ENCODE assay signal across 7 mouse cellular contexts in genomic region chr11:93954738-93955255, GRCm38 (mm10). TPM values are rescaled to one million over a fixed set of nuclear protein-coding genes. Genes with fewer than 3 reads are reported as not detected.
DNase-seq lines count a peak whose midpoint lies in the region; ATAC-seq lines count a peak whose summit lies in the region.

No protein-coding gene starts in this region.

- H3K4me1 ChIP-seq in lung, embryonic 16.5 days (replicated peaks; ENCODE audit: control insufficient read depth, insufficient read depth, low read length) = peaks cover 17% of the 10 kb centered on the region
- H3K4me1 ChIP-seq in embryonic facial prominence, embryonic 13.5 days = peaks cover 33% of the 10 kb centered on the region
- peaks cover 25% of the 10 kb centered on the region for H3K4me1 ChIP-seq in intestine, embryonic 15.5 days (replicated peaks)
- H3K4me1 ChIP-seq in neural tube, embryonic 13.5 days (replicated peaks) = peaks cover 40% of the 10 kb centered on the region

- peak overlapping the region; percentile 70 for H3K4me3 ChIP-seq in lung, embryonic 16.5 days (ENCODE audit: low read length)
- peak overlapping the region; percentile 76 for H3K4me3 ChIP-seq in embryonic facial prominence, embryonic 13.5 days
- H3K4me3 ChIP-seq in intestine, embryonic 15.5 days (replicated peaks) = peak overlapping the region; percentile 77
- peak overlapping the region; percentile 61 for H3K4me3 ChIP-seq in neural tube, embryonic 13.5 days

- intact Hi-C loops in left cerebral cortex, postnatal 4 days (cut with DNase I) = no loop called here

- peaks cover 15% of the 10 kb centered on the region for H3K36me3 ChIP-seq in lung, embryonic 16.5 days (ENCODE audit: control insufficient read depth, insufficient read depth, low read length)
- peaks cover 64% of the 10 kb centered on the region for H3K36me3 ChIP-seq in embryonic facial prominence, embryonic 13.5 days
- H3K36me3 ChIP-seq in intestine, embryonic 15.5 days = peaks cover 19% of the 10 kb centered on the region
- H3K36me3 ChIP-seq in neural tube, embryonic 13.5 days = peaks cover 61% of the 10 kb centered on the region

- H3K9me3 ChIP-seq in lung, embryonic 16.5 days (ENCODE audit: control insufficient read depth, low read length) = no peaks in the 10 kb centered on the region
- H3K9me3 ChIP-seq in embryonic facial prominence, embryonic 13.5 days = no peaks in the 10 kb centered on the region
- H3K9me3 ChIP-seq in intestine, embryonic 15.5 days = no peaks in the 10 kb centered on the region
- H3K9me3 ChIP-seq in neural tube, embryonic 13.5 days = no peaks in the 10 kb centered on the region

- peak overlapping the region; percentile 90 for H3K4me2 ChIP-seq in lung, embryonic 16.5 days (ENCODE audit: low read depth, low read length)
- peak overlapping the region; percentile 92 for H3K4me2 ChIP-seq in embryonic facial prominence, embryonic 13.5 days
- H3K4me2 ChIP-seq in intestine, embryonic 15.5 days (replicated peaks) = peak overlapping the region; percentile 87
- H3K4me2 ChIP-seq in neural tube, embryonic 13.5 days = peak overlapping the region; percentile 94

- H3K9ac ChIP-seq in lung, embryonic 16.5 days (ENCODE audit: low read length) = peak overlapping the region; percentile 77
- peak overlapping the region; percentile 83 for H3K9ac ChIP-seq in embryonic facial prominence, embryonic 13.5 days
- peak overlapping the region; percentile 68 for H3K9ac ChIP-seq in intestine, embryonic 15.5 days
- H3K9ac ChIP-seq in neural tube, embryonic 13.5 days = peak overlapping the region; percentile 79

- no peak; the same call in 1 of the 2 replicates for ATAC-seq in lung, embryonic 16.5 days (ENCODE audit: low read depth)
- ATAC-seq in embryonic facial prominence, embryonic 13.5 days (ENCODE audit: insufficient number of reproducible peaks, insufficient read depth, low FRiP score, low TSS enrichment, low read depth) = no peak
- ATAC-seq in intestine, embryonic 15.5 days = peak; percentile 0; the same call in 1 of the 2 replicates
- ATAC-seq in neural tube, embryonic 13.5 days (ENCODE audit: low read depth) = peak; percentile 2; the same call in 1 of the 2 replicates

- WGBS in lung, embryonic 16.5 days = 32% methylated on average over 13 of the region's 13 CpGs
- 41% methylated on average over 13 of the region's 13 CpGs for WGBS in embryonic facial prominence, embryonic 13.5 days
- WGBS in intestine, embryonic 15.5 days = 32% methylated on average over 13 of the region's 13 CpGs
- whole genome bisulfite sequencing in neural tube, embryonic 13.5 days = 41% methylated on average over 13 of the region's 13 CpGs

- H3K27ac ChIP-seq in lung, embryonic 16.5 days (ENCODE audit: low read length) = peak overlapping the region; percentile 86
- H3K27ac ChIP-seq in embryonic facial prominence, embryonic 13.5 days = peak overlapping the region; percentile 92
- H3K27ac ChIP-seq in intestine, embryonic 15.5 days = peak overlapping the region; percentile 94
- H3K27ac ChIP-seq in neural tube, embryonic 13.5 days (replicated peaks) = peak overlapping the region; percentile 87

- DNase-seq in lung, postnatal 10 days = no peak
- no peak for DNase-seq in left cerebral cortex, postnatal 4 days
- DNase-seq in cerebellum, postnatal 36 days = no peak

- no peaks in the 10 kb centered on the region for H3K27me3 ChIP-seq in lung, embryonic 16.5 days (ENCODE audit: control insufficient read depth, insufficient read depth, low read depth, low read length)
- H3K27me3 ChIP-seq in embryonic facial prominence, embryonic 13.5 days = no peaks in the 10 kb centered on the region
- H3K27me3 ChIP-seq in intestine, embryonic 15.5 days (replicated peaks) = no peaks in the 10 kb centered on the region
- H3K27me3 ChIP-seq in neural tube, embryonic 13.5 days = no peaks in the 10 kb centered on the region

RNA-seq across cellular contexts. Expression of gene Nme2, which starts 1.3 kb away (rescaled TPM):
- polyA plus RNA-seq in lung, embryonic 16.5 days (2015; fragmentation: Nextera tagmentation; extraction: Ambion mirVana) = 250 and 276 TPM in 2 replicates
- 303 and 337 TPM in 2 replicates for polyA plus RNA-seq in embryonic facial prominence, embryonic 13.5 days (2015; fragmentation: Nextera tagmentation; extraction: Ambion mirVana)
- polyA plus RNA-seq in intestine, embryonic 15.5 days (2015; fragmentation: Nextera tagmentation; extraction: Ambion mirVana) = 311 and 348 TPM in 2 replicates
- polyA plus RNA-seq in neural tube, embryonic 13.5 days (2015; fragmentation: Nextera tagmentation; extraction: Ambion mirVana) = 86.7 and 107 TPM in 2 replicates
- total RNA-seq in left cerebral cortex, postnatal 4 days (2021) = 100 to 1,000 TPM; 317 to 378 TPM

RNA-seq across cellular contexts. Expression of gene Gm20390, which starts 13.3 kb away (rescaled TPM):
- 289 and 314 TPM in 2 replicates for polyA plus RNA-seq in lung, embryonic 16.5 days (2015; fragmentation: Nextera tagmentation; extraction: Ambion mirVana)
- polyA plus RNA-seq in embryonic facial prominence, embryonic 13.5 days (2015; fragmentation: Nextera tagmentation; extraction: Ambion mirVana) = 306 and 441 TPM in 2 replicates
- 432 and 477 TPM in 2 replicates for polyA plus RNA-seq in intestine, embryonic 15.5 days (2015; fragmentation: Nextera tagmentation; extraction: Ambion mirVana)
- polyA plus RNA-seq in neural tube, embryonic 13.5 days (2015; fragmentation: Nextera tagmentation; extraction: Ambion mirVana) = 330 and 375 TPM in 2 replicates
- total RNA-seq in left cerebral cortex, postnatal 4 days (2021) = 100 to 1,000 TPM; 188 to 195 TPM

RNA-seq across cellular contexts. Expression of gene Nme1, which starts 13.5 kb away (rescaled TPM):
- polyA plus RNA-seq in lung, embryonic 16.5 days (2015; fragmentation: Nextera tagmentation; extraction: Ambion mirVana) = 100 and 105 TPM in 2 replicates
- polyA plus RNA-seq in embryonic facial prominence, embryonic 13.5 days (2015; fragmentation: Nextera tagmentation; extraction: Ambion mirVana) = 127 and 140 TPM in 2 replicates
- 162 and 174 TPM in 2 replicates for polyA plus RNA-seq in intestine, embryonic 15.5 days (2015; fragmentation: Nextera tagmentation; extraction: Ambion mirVana)
- 302 and 356 TPM in 2 replicates for polyA plus RNA-seq in neural tube, embryonic 13.5 days (2015; fragmentation: Nextera tagmentation; extraction: Ambion mirVana)
- total RNA-seq in left cerebral cortex, postnatal 4 days (2021) = 100 to 1,000 TPM; 110 to 115 TPM

RNA-seq across cellular contexts. Expression of gene Spag9, which starts 41.1 kb away (rescaled TPM):
- 35.0 and 36.2 TPM in 2 replicates for polyA plus RNA-seq in lung, embryonic 16.5 days (2015; fragmentation: Nextera tagmentation; extraction: Ambion mirVana)
- polyA plus RNA-seq in embryonic facial prominence, embryonic 13.5 days (2015; fragmentation: Nextera tagmentation; extraction: Ambion mirVana) = 46.3 and 56.7 TPM in 2 replicates
- 30.7 and 31.5 TPM in 2 replicates for polyA plus RNA-seq in intestine, embryonic 15.5 days (2015; fragmentation: Nextera tagmentation; extraction: Ambion mirVana)
- 82.4 and 83.4 TPM in 2 replicates for polyA plus RNA-seq in neural tube, embryonic 13.5 days (2015; fragmentation: Nextera tagmentation; extraction: Ambion mirVana)
- total RNA-seq in left cerebral cortex, postnatal 4 days (2021) = 100 to 1,000 TPM; 232 to 235 TPM

Comparison
In these comparisons a context has a peak if more than half of its experiments do, and no peak if none do; other contexts are left out.
1. ATAC-seq: peak in intestine, embryonic 15.5 days (single experiment) and neural tube, embryonic 13.5 days (single experiment); none in lung, embryonic 16.5 days (single experiment) and embryonic facial prominence, embryonic 13.5 days (single experiment).
2. Peak in every context shown above with its lines, with median percentiles within 50 percentile points of each other: H3K27ac ChIP-seq, H3K4me2 ChIP-seq, H3K4me3 ChIP-seq and H3K9ac ChIP-seq.